Mouse (Mus musculus) embryonic facial prominence, embryonic 11.5 days (tissue): ENCODE data around the gene Fat3. TPM values are rescaled to one million over a fixed set of nuclear protein-coding genes. Genes with fewer than 3 reads are reported as not detected.

Experiments used
- ATAC-seq: fragments of 200-750 bp; cut with Nextera tagmentation; replicated peaks from 2 replicates; pipeline ENCODE4 v1.8.0; 2017; ENCODE audit warnings: low read depth; ENCODE audit not compliant: insufficient number of reproducible peaks, low FRiP score, low TSS enrichment
- DNase-seq: peaks from one replicate; pipeline ENCODE4 v3.0.0-alpha.2; 2015; ENCODE audit warnings: low spot score
- H3K27ac ChIP-seq: fragments of 300-500 bp; sonication (generic); replicated peaks from 2 replicates; pipeline ENCODE4 v1.5.1; 2014; ENCODE audit warnings: mild to moderate bottlenecking, low read depth, low read length, control low read depth
- H3K27me3 ChIP-seq: fragments of 300-500 bp; sonication (generic); 2 replicates; pipeline ENCODE4 v1.6.1; 2014; ENCODE audit warnings: mild to moderate bottlenecking, low read length, moderate library complexity, mixed read lengths; ENCODE audit not compliant: control insufficient read depth, insufficient read depth
- H3K36me3 ChIP-seq: fragments of 300-500 bp; sonication (generic); replicated peaks from 2 replicates; pipeline ENCODE4 v1.6.1; 2014; ENCODE audit warnings: low read depth, mild to moderate bottlenecking, low read length, moderate library complexity, mixed read lengths; ENCODE audit not compliant: control insufficient read depth, insufficient read depth
- H3K4me1 ChIP-seq: fragments of 300-500 bp; sonication (generic); 2 replicates; pipeline ENCODE4 v1.6.1; 2014; ENCODE audit warnings: low read length, mixed read lengths; ENCODE audit not compliant: control insufficient read depth, insufficient read depth
- H3K4me2 ChIP-seq: fragments of 300-500 bp; sonication (generic); 2 replicates; pipeline ENCODE4 v1.6.1; 2014; ENCODE audit warnings: low read depth, mild to moderate bottlenecking, control low read depth, low read length, moderate library complexity
- H3K4me3 ChIP-seq: fragments of 300-500 bp; sonication (generic); 2 replicates; pipeline ENCODE4 v1.5.1; 2014; ENCODE audit warnings: low read depth, low read length, control low read depth
- H3K9ac ChIP-seq: fragments of 300-500 bp; sonication (generic); replicated peaks from 2 replicates; pipeline ENCODE4 v1.6.1; 2014; ENCODE audit warnings: mild to moderate bottlenecking, control low read depth, low read length
- H3K9me3 ChIP-seq: fragments of 300-500 bp; sonication (generic); replicated peaks from 2 replicates; pipeline ENCODE4 v1.6.1; 2016; ENCODE audit warnings: mild to moderate bottlenecking, low read length, inconsistent platforms, mixed read lengths; ENCODE audit not compliant: control insufficient read depth
- whole genome bisulfite sequencing: fragments of 180-500 bp; shearing (Covaris S2); extraction: QIAGEN DNeasy Blood & Tissue Kit; methylation state at CpG from one replicate; pipeline ENCODE4 v1.1.7; 2014; 5-methylcytosine and 5-hydroxymethylcytosine counted together
- polyA plus RNA-seq: library from polyadenylated mRNA; unstranded; fragments of >200 nt; fragmentation: Nextera tagmentation; extraction: Ambion mirVana; gene quantifications from 2 replicates; pipeline ENCODE4 v1.2.1, GENCODE M21; 2014

Fat3 gene
- polyA plus RNA-seq, 1 experiment from 2014 or later: 4.1 TPM

DNA sequence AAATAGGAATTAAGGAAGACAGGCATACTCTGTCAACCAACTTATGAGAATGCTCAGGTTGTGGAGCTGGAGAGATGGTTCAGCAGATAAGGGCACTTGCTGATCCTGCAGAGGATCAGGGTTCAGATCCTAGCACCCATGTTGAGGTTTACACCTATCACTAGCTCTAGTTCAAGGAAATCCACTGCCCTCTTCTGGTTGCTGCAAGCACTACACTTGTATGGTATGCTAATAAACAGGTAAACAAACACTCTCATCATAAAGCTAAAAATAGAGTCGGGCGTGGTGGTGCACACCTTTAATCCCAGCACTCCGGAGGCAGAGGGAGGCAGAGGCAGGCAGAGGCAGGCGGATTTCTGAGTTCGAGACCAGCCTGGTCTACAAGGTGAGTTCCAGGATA, 341.7 kb downstream of the Fat3 start:
- Histone ChIP-seq H3K4me3 (no peak overlapping the region), H3K27me3 (no peaks in the 10 kb centered on the region), H3K9me3 (no peaks in the 10 kb centered on the region), H3K9ac (no peak overlapping the region), H3K4me1 (no peaks in the 10 kb centered on the region), H3K27ac (no peak overlapping the region), H3K4me2 (no peak overlapping the region), H3K36me3 (no peaks in the 10 kb centered on the region)
- DNase-seq (no peak), ATAC-seq (no peak)
- WGBS: 96% methylated on average over 5 of the region's 5 CpGs

DNA sequence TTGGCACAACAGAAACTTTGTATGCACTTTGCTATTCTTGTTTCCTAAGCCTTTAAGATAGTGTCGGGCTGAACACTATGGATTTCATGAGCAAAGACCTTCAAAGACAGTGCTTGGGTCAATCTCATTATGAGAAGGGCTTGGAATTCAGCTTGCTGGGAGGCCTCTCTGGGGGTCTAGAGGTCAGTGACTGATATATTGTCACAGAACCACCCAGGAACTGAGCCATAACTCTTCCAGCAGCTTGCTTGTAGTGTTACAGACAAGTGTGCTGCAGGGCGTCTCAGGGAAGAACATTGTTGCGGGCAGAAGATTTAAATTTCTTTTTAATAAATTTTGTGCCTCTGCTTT, 347.5 kb downstream of the Fat3 start:
- Histone ChIP-seq H3K4me3 (no peak overlapping the region), H3K36me3 (no peaks in the 10 kb centered on the region), H3K27me3 (no peaks in the 10 kb centered on the region), H3K9me3 (no peaks in the 10 kb centered on the region), H3K4me1 (no peaks in the 10 kb centered on the region), H3K27ac (no peak overlapping the region), H3K9ac (no peak overlapping the region), H3K4me2 (no peak overlapping the region)
- DNase-seq (no peak), ATAC-seq (no peak)
- 45% methylated on average over 3 of the region's 3 CpGs for WGBS

DNA sequence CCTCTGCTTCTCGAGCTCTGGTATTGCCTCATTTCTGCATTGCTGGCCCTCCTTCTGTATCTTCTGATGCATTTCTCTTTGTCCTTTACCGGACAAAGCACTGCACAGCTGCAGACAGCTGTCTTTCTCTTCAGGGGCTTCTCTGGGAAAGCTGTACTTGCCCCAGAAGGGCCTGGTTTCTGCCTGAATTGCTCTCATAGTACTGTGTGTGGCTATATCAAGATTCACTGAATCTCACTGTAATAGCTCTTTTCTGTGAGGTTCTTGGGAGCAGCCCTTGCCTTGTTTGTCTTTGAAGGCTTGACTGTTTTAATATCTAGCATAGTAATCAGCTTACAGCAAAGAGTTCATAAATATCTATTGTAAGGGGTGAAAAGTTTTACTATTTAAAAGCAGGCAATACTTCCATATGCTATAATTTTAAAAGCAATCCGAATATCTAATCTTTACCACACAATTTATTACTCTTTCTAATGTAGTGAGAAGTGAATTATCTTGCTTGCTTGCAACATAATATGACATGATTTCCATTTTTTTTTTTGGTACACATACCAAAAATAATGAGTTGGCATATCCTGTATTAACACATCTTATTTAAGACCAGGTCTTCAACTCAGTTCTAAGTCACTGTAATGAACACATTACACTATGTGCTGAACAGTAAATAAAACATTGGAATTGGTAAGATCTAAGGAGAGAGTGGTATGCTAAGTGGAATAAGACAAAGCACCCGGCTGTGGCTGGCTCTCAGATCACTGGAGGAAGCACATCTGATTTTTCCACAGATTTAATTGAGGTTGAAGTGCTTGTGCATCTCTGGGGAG, 348.1 kb downstream of the Fat3 start:
- Histone ChIP-seq H3K4me1 (no peaks in the 10 kb centered on the region), H3K9me3 (no peaks in the 10 kb centered on the region), H3K27me3 (no peaks in the 10 kb centered on the region), H3K27ac (no peak overlapping the region), H3K9ac (no peak overlapping the region), H3K36me3 (no peaks in the 10 kb centered on the region), H3K4me2 (no peak overlapping the region), H3K4me3 (no peak overlapping the region)
- ATAC-seq (no peak), DNase-seq (no peak)
- WGBS: 68% methylated on average over 4 of the region's 4 CpGs

DNA sequence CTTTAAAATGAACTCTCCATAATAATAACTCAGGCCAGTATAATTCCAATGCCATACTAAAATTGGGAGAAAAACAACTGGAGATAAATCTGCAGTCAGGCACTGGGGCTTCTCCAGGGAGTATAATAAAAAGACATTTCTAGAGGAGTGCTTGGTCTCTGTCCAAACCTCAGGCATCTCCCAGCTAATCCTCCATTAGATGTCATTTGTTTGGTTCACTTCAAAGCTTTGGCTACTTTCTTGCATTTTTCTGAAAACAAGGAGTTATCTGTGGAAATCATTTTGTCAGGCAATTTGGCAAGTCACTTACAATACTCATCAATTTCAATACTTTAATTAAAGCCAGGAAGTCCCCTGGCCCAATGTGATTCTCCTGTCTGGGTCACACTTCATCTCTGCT, 351.0 kb downstream of the Fat3 start:
- Histone ChIP-seq H3K9ac (no peak overlapping the region), H3K27ac (no peak overlapping the region), H3K36me3 (no peaks in the 10 kb centered on the region), H3K4me1 (no peaks in the 10 kb centered on the region), H3K4me2 (no peak overlapping the region), H3K9me3 (no peaks in the 10 kb centered on the region), H3K4me3 (no peak overlapping the region), H3K27me3 (no peaks in the 10 kb centered on the region)
- no peak for DNase-seq
- ATAC-seq: no peak

DNA sequence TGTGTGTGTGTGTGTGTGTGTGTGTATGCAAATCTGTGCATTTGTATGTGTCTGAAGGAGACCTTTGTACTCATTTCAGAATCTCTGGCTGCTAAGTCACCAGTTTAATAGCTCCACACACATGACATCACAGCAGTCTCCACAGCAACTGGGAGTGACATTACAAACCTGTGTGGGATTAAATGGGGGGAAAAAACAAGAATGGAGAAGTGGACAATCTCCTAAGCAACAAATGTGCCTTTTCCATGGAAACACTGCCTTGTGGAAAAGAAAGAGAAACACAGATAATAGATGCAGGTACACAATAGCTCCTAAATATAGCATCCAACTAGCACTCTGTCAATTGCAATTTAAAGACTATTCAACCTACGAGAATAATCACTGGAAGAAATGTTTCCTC, 353.4 kb downstream of the Fat3 start:
- H3K27me3 ChIP-seq: no peaks in the 10 kb centered on the region
- no peak for ATAC-seq
- no peaks in the 10 kb centered on the region for H3K9me3 ChIP-seq
- no peak overlapping the region for H3K4me3 ChIP-seq
- no peaks in the 10 kb centered on the region for H3K36me3 ChIP-seq
- no peak for DNase-seq
- H3K9ac ChIP-seq: no peak overlapping the region
- WGBS: 70% methylated on average over 1 of the region's 1 CpGs
- H3K27ac ChIP-seq: no peak overlapping the region
- H3K4me1 ChIP-seq: no peaks in the 10 kb centered on the region
- no peak overlapping the region for H3K4me2 ChIP-seq

DNA sequence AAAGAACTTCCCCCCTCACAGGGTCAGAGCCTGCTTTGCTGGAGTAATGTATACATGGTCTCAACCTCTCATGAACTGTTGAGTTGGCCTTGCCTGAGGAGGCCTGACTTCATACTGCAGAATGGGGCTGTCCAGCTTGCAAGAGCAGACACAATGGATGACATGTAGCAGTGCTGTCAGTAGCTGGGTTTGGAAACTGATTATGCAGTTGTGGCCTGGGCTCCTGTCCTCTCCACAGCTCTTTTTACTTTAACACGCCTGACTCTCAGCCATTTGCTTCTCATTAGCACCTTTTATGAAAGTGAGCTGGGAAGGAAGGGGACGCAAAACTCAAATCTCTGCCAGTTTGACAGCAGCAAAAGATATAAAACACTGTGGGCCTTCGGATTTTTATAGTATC, 356.4 kb downstream of the Fat3 start:
- Histone ChIP-seq H3K4me3 (no peak overlapping the region), H3K4me1 (no peaks in the 10 kb centered on the region), H3K9ac (no peak overlapping the region), H3K4me2 (no peak overlapping the region), H3K27me3 (no peaks in the 10 kb centered on the region; the same call in 1 of the 2 replicates), H3K36me3 (no peaks in the 10 kb centered on the region), H3K27ac (no peak overlapping the region), H3K9me3 (no peaks in the 10 kb centered on the region)
- DNase-seq (no peak), ATAC-seq (no peak)
- 73% methylated on average over 3 of the region's 3 CpGs for WGBS

DNA sequence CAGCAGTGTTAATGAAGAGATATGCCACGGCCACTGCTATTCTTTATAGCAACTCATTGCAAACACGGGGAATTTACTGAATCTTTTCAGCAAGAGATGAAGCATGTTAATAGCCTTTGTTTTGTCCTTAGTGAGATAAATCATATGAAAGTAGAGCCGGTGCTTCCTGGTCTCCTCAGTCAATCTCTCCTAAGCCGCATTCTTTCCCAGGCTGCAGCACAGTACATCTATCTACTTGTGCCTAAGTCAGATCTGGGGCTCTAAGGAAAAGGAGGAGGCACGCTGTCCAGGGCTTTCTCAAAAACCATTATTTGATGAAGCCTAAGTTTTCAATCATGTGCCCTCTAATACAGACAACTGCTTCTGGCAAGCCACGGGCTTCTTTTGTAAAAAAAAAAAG, 361.8 kb downstream of the Fat3 start:
- no peak for ATAC-seq

DNA sequence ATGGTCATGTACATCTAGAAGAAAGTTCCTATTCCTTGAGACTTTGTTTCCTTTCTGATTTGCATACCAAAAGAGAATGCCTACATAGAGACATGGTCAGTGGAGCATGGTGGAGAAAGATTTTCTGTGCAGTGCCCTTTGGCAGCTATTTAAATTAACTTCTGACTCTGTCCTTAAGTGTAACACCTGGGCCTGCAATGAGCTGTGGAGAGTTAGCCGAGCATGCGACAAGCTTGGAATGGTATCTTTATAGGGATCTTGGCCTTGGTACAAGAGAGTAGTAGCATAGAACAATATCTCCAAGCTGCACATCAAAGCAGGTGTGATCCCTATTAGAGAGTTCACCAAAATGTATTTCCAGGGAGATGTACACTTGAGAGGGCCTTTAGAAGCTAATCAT, 368.0 kb downstream of the Fat3 start:
- H3K27ac ChIP-seq: no peak overlapping the region
- H3K9me3 ChIP-seq: no peaks in the 10 kb centered on the region
- no peaks in the 10 kb centered on the region for H3K36me3 ChIP-seq
- H3K4me1 ChIP-seq: no peaks in the 10 kb centered on the region
- no peaks in the 10 kb centered on the region for H3K27me3 ChIP-seq
- H3K4me2 ChIP-seq: no peak overlapping the region
- ATAC-seq (no peak), DNase-seq (no peak)
- H3K9ac ChIP-seq: no peak overlapping the region
- no peak overlapping the region for H3K4me3 ChIP-seq
- 83% methylated on average over 2 of the region's 2 CpGs for WGBS

More for the DNA sequence above, 361.8 kb downstream of the Fat3 start:
- no peaks in the 10 kb centered on the region for H3K4me1 ChIP-seq
- H3K36me3 ChIP-seq: no peaks in the 10 kb centered on the region
- WGBS: 72% methylated on average over 6 of the region's 6 CpGs
- no peaks in the 10 kb centered on the region; the same call in 1 of the 2 replicates for H3K27me3 ChIP-seq
- no peak overlapping the region for H3K4me2 ChIP-seq
- H3K9ac ChIP-seq: no peak overlapping the region
- H3K4me3 ChIP-seq: no peak overlapping the region
- no peak for DNase-seq
- no peak overlapping the region for H3K27ac ChIP-seq
- no peaks in the 10 kb centered on the region for H3K9me3 ChIP-seq
